Mouse (Mus musculus) myocyte (in vitro differentiated cells): ENCODE data around the gene Tacc2.

ENCODE experiments used
- CEBPB ChIP-seq: IDR thresholded peaks from 2 replicates; pipeline ENCODE4 v1.6.1; 2011; ENCODE audit warnings: mild to moderate bottlenecking, moderate library complexity; ENCODE audit not compliant: poor library complexity, insufficient read depth, severe bottlenecking
- E2F4 ChIP-seq: IDR thresholded peaks from one replicate; pipeline ENCODE4 v1.6.1; 2011; ENCODE audit warnings: mild to moderate bottlenecking, control low read depth, moderate library complexity; ENCODE audit not compliant: insufficient read depth
- MAX ChIP-seq: IDR thresholded peaks from one replicate; pipeline ENCODE4 v1.6.1; 2011; ENCODE audit warnings: low read depth, mild to moderate bottlenecking, control low read depth
- MYOD1 ChIP-seq, 3 experiments: IDR thresholded peaks; one replicate each; pipeline ENCODE4 v1.6.1; 2011; ENCODE audit warnings: control low read depth in 2 of 3, low read depth in 2 of 3, mild to moderate bottlenecking in 2 of 3, moderate library complexity in 1 of 3; ENCODE audit not compliant: insufficient read length in 2 of 3, control insufficient read depth in 1 of 3
- MYOG ChIP-seq, 3 experiments: IDR thresholded peaks; one replicate each; pipeline ENCODE4 v1.6.1; 2011; ENCODE audit warnings: control low read depth in 2 of 3, low read depth in 2 of 3, mild to moderate bottlenecking in 2 of 3; ENCODE audit not compliant: insufficient read length in 2 of 3, control insufficient read depth in 1 of 3, insufficient read depth in 1 of 3
- POLR2A ChIP-seq: IDR thresholded peaks from one replicate; pipeline ENCODE4 v1.6.1; 2011; ENCODE audit warnings: low read depth, mild to moderate bottlenecking, control low read depth, moderate library complexity; ENCODE audit not compliant: insufficient read length
- POLR2AphosphoS2 ChIP-seq: IDR thresholded peaks from one replicate; pipeline ENCODE4 v1.6.1; 2011; ENCODE audit warnings: low read depth, control low read depth; ENCODE audit not compliant: insufficient read length
- SRF ChIP-seq: IDR thresholded peaks from one replicate; pipeline ENCODE4 v1.6.1; 2011; ENCODE audit warnings: low read depth; ENCODE audit not compliant: control insufficient read depth, insufficient read length
- TCF12 ChIP-seq: IDR thresholded peaks from one replicate; pipeline ENCODE4 v1.6.1; 2011; ENCODE audit warnings: mild to moderate bottlenecking, control low read depth; ENCODE audit not compliant: poor library complexity, insufficient read depth, severe bottlenecking
- TCF3 ChIP-seq: IDR thresholded peaks from one replicate; pipeline ENCODE4 v1.6.1; 2011; ENCODE audit warnings: low read depth, control low read depth; ENCODE audit not compliant: insufficient read length
- USF1 ChIP-seq: IDR thresholded peaks from one replicate; pipeline ENCODE4 v1.6.1; 2011; ENCODE audit warnings: low read depth, mild to moderate bottlenecking, control low read depth, moderate library complexity

- TF ChIP-seq E2F4 (no peak), POLR2A (no peak), SRF (no peak), TCF12 (no peak), CEBPB (no peak), POLR2AphosphoS2 (no peak), MAX (no peak), MYOG (IDR thresholded peaks at IDR 0.05; ENCODE audit: control insufficient read depth in 1 of 3, insufficient read depth in 1 of 3, insufficient read length in 2 of 3, low read depth in 2 of 3) (no peak), MYOD1 (IDR thresholded peaks at IDR 0.05; ENCODE audit: control insufficient read depth in 1 of 3, insufficient read length in 2 of 3, low read depth in 2 of 3) (no peak), USF1 (no peak), TCF3 (no peak)
Measured at GRCm38 (mm10) chr7:130670358-130670757, 93.1 kb downstream of the Tacc2 start.
